Mouse (Mus musculus) stomach, embryonic 14.5 days (tissue): ENCODE measurements at regions not wholly inside any gene's neighbourhood (a gene's known extent, or its start where the extent isn't known, plus 50 kb on each side); places are given as distances from the start of the nearest gene placed in this dataset.

Source experiments
- ATAC-seq: fragments of 200-750 bp; cut with Nextera tagmentation; 2 replicates; pipeline ENCODE4 v1.8.0; 2017; ENCODE audit warnings: low read depth, moderate TSS enrichment; ENCODE audit not compliant: insufficient number of reproducible peaks, insufficient read depth, low FRiP score
- H3K27ac ChIP-seq: fragments of 300-500 bp; sonication (generic); 2 replicates; pipeline ENCODE4 v1.5.1; 2014; ENCODE audit warnings: mild to moderate bottlenecking, low read length, moderate library complexity, mixed read lengths
- H3K27me3 ChIP-seq: fragments of 300-500 bp; sonication (generic); 2 replicates; pipeline ENCODE4 v1.6.1; 2014; ENCODE audit warnings: low read length, control low read depth, mixed read lengths; ENCODE audit not compliant: control insufficient read depth, insufficient read depth
- H3K36me3 ChIP-seq: fragments of 300-500 bp; sonication (generic); 2 replicates; pipeline ENCODE4 v1.6.1; 2014; ENCODE audit warnings: mild to moderate bottlenecking, control low read depth, low read length, moderate library complexity, mixed read lengths; ENCODE audit not compliant: control insufficient read depth, insufficient read depth
- H3K4me1 ChIP-seq: fragments of 300-500 bp; sonication (generic); 2 replicates; pipeline ENCODE4 v1.6.1; 2014; ENCODE audit warnings: low read length, control low read depth, mixed read lengths; ENCODE audit not compliant: control insufficient read depth, insufficient read depth
- H3K4me2 ChIP-seq: fragments of 300-500 bp; sonication (generic); replicated peaks from 2 replicates; pipeline ENCODE4 v1.6.1; 2014; ENCODE audit warnings: low read depth, low read length, control low read depth
- H3K4me3 ChIP-seq: fragments of 300-500 bp; sonication (generic); 2 replicates; pipeline ENCODE4 v1.5.1; 2014; ENCODE audit warnings: low read depth, low read length, control low read depth
- H3K9ac ChIP-seq: fragments of 300-500 bp; sonication (generic); replicated peaks from 2 replicates; pipeline ENCODE4 v1.6.1; 2014; ENCODE audit warnings: low read depth, mild to moderate bottlenecking, control low read depth, low read length, moderate library complexity, mixed read lengths
- H3K9me3 ChIP-seq: fragments of 300-500 bp; sonication (generic); 2 replicates; pipeline ENCODE4 v1.6.1; 2016; ENCODE audit warnings: low read depth, low read length, control low read depth; ENCODE audit not compliant: control insufficient read depth
- WGBS: fragments of 180-500 bp; shearing (Covaris S2); extraction: QIAGEN DNeasy Blood & Tissue Kit; methylation state at CpG from one replicate; pipeline ENCODE4 v1.1.7; 2014; 5-methylcytosine and 5-hydroxymethylcytosine counted together

GRCm38 (mm10) chr1:35772567-35772966 is 295.6 kb upstream of the Hs6st1 start:
- no peak overlapping the region for H3K4me2 ChIP-seq
- no peaks in the 10 kb centered on the region for H3K27me3 ChIP-seq
- no peaks in the 10 kb centered on the region for H3K36me3 ChIP-seq
- no peak overlapping the region for H3K4me3 ChIP-seq
- H3K9ac ChIP-seq: no peak overlapping the region
- no peak for ATAC-seq
- WGBS: 81% methylated on average over 6 of the region's 6 CpGs
- no peaks in the 10 kb centered on the region for H3K4me1 ChIP-seq
- no peak overlapping the region for H3K27ac ChIP-seq
- H3K9me3 ChIP-seq: no peaks in the 10 kb centered on the region

- H3K36me3 ChIP-seq: no peaks in the 10 kb centered on the region
- WGBS: 94% methylated on average over 2 of the region's 2 CpGs
- H3K9ac ChIP-seq: no peak overlapping the region
- no peaks in the 10 kb centered on the region for H3K27me3 ChIP-seq
- H3K4me3 ChIP-seq: no peak overlapping the region
- no peak overlapping the region for H3K27ac ChIP-seq
- H3K9me3 ChIP-seq: no peaks in the 10 kb centered on the region
- ATAC-seq: no peak
- no peaks in the 10 kb centered on the region for H3K4me1 ChIP-seq
- H3K4me2 ChIP-seq: no peak overlapping the region
These were observed 293.6 kb upstream of the Hs6st1 start for GRCm38 (mm10) chr1:35774566-35774965.

- Histone ChIP-seq H3K4me1 (no peaks in the 10 kb centered on the region), H3K4me3 (no peak overlapping the region), H3K4me2 (no peak overlapping the region), H3K9me3 (no peaks in the 10 kb centered on the region), H3K27me3 (no peaks in the 10 kb centered on the region), H3K9ac (no peak overlapping the region), H3K36me3 (no peaks in the 10 kb centered on the region), H3K27ac (no peak overlapping the region)
- ATAC-seq: no peak
- 64% methylated on average over 2 of the region's 2 CpGs for WGBS
These were observed 285.5 kb upstream of the Hs6st1 start for GRCm38 (mm10) chr1:35782668-35783067.

- WGBS: 66% methylated on average over 6 of the region's 6 CpGs
- no peaks in the 10 kb centered on the region for H3K27me3 ChIP-seq
- H3K36me3 ChIP-seq: no peaks in the 10 kb centered on the region
- no peak overlapping the region for H3K27ac ChIP-seq
- no peak for ATAC-seq
- no peaks in the 10 kb centered on the region for H3K4me1 ChIP-seq
- no peaks in the 10 kb centered on the region for H3K9me3 ChIP-seq
- H3K4me3 ChIP-seq: no peak overlapping the region
- no peak overlapping the region for H3K4me2 ChIP-seq
- no peak overlapping the region for H3K9ac ChIP-seq
These were observed 284.8 kb upstream of the Hs6st1 start for GRCm38 (mm10) chr1:35783427-35783826.

- no peaks in the 10 kb centered on the region for H3K4me1 ChIP-seq
- no peak overlapping the region for H3K27ac ChIP-seq
- ATAC-seq: no peak
- H3K9me3 ChIP-seq: no peaks in the 10 kb centered on the region
- 86% methylated on average over 4 of the region's 4 CpGs for WGBS
- H3K4me3 ChIP-seq: no peak overlapping the region
- H3K27me3 ChIP-seq: no peaks in the 10 kb centered on the region
- no peaks in the 10 kb centered on the region for H3K36me3 ChIP-seq
- no peak overlapping the region for H3K4me2 ChIP-seq
- H3K9ac ChIP-seq: no peak overlapping the region
These were observed 282.0 kb upstream of the Hs6st1 start for GRCm38 (mm10) chr1:35786241-35786640.

GRCm38 (mm10) chr1:35786668-35787213 is 281.5 kb upstream of the Hs6st1 start:
- no peak overlapping the region for H3K9ac ChIP-seq
- 68% methylated on average over 8 of the region's 8 CpGs for WGBS
- H3K36me3 ChIP-seq: no peaks in the 10 kb centered on the region
- H3K4me3 ChIP-seq: no peak overlapping the region
- H3K4me1 ChIP-seq: no peaks in the 10 kb centered on the region
- H3K27ac ChIP-seq: no peak overlapping the region
- no peak overlapping the region for H3K4me2 ChIP-seq
- no peaks in the 10 kb centered on the region for H3K9me3 ChIP-seq
- no peak for ATAC-seq
- no peaks in the 10 kb centered on the region for H3K27me3 ChIP-seq

GRCm38 (mm10) chr1:35797064-35797463 is 271.1 kb upstream of the Hs6st1 start:
- Histone ChIP-seq H3K4me2 (no peak overlapping the region), H3K36me3 (no peaks in the 10 kb centered on the region), H3K27me3 (no peaks in the 10 kb centered on the region), H3K9ac (no peak overlapping the region), H3K4me1 (no peaks in the 10 kb centered on the region), H3K4me3 (no peak overlapping the region), H3K9me3 (no peaks in the 10 kb centered on the region), H3K27ac (no peak overlapping the region)
- ATAC-seq: no peak
- 79% methylated on average over 2 of the region's 2 CpGs for WGBS

GRCm38 (mm10) chr1:35797526-35797925 is 270.7 kb upstream of the Hs6st1 start:
- Histone ChIP-seq H3K27me3 (no peaks in the 10 kb centered on the region), H3K4me2 (no peak overlapping the region), H3K27ac (no peak overlapping the region), H3K4me1 (no peaks in the 10 kb centered on the region), H3K36me3 (no peaks in the 10 kb centered on the region), H3K9me3 (no peaks in the 10 kb centered on the region), H3K9ac (no peak overlapping the region), H3K4me3 (no peak overlapping the region)
- WGBS: 79% methylated on average over 2 of the region's 2 CpGs
- ATAC-seq: no peak

- Histone ChIP-seq H3K9ac (no peak overlapping the region), H3K27me3 (no peaks in the 10 kb centered on the region), H3K36me3 (no peaks in the 10 kb centered on the region), H3K27ac (no peak overlapping the region), H3K4me3 (no peak overlapping the region), H3K4me2 (no peak overlapping the region), H3K4me1 (no peaks in the 10 kb centered on the region), H3K9me3 (no peaks in the 10 kb centered on the region)
- no peak for ATAC-seq
- WGBS: 65% methylated on average over 3 of the region's 3 CpGs
These were observed 262.7 kb upstream of the Hs6st1 start for GRCm38 (mm10) chr1:35805546-35805945.
